In the genomic region with DNA sequence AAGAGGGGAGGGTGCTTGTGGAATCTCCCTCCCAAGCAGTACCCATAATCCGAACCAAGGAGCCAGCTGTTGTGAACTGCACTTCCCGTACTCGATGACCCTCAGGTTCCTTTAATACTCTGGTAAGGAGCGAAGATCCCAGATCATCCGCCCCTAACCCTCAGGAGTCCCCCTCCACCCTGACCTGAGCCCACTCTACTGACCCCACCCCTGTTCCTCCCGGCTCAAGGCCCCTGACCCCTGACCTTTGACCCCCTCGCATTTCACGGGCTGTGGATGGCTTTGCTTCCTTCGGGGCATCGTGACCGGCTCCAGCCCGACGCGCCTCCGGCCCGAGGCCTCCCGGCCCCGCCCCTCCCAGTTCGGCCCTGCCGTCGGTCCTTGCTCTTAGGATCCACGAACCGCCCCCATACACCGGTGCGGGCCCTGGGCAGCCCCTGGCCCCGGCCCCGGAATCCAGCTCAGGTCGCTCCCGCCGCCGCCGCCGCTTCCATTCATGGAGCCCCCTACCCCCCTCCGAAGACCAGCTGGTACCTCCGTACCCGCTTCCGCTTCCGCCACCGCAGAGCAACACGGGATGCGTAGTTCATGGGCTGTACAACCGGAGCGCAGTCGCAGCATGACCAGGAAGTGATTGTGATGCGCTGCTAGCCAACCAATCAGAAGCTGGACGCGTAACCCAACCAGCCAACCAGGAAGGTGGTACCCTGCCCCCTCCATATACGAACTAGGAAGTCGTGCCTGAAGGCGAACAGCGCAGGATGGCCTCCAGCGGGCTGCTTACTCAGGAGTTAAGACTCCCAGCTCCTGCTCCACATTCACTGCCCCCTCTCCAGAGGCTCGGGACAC, we compare ENCODE assay signal across 8 mouse cellular contexts. TPM values are rescaled to one million over a fixed set of nuclear protein-coding genes. Genes with fewer than 3 reads are reported as not detected.
A peak's percentile ranks its signal among the peaks of the same experiment; 100 is the strongest.
DNase-seq lines count a peak whose midpoint lies in the region; ATAC-seq lines count a peak whose summit lies in the region.

Gene Zfp513, minus strand, starts transcription at position 562 of the 849 bp plus-strand sequence.

- DNase-seq in WW6 (ENCODE audit: low read depth, low spot score): peak; percentile 93
- DNase-seq in cerebellum, postnatal 4 days (ENCODE audit: low spot score in 2 of 2): peak; percentile 84 to 93
- peak; percentile 97 for DNase-seq in gastrocnemius, adult 18-20 months (ENCODE audit: low spot score)
- peak; percentile 96 to 97 for DNase-seq in left cerebral cortex, adult 18-20 months (ENCODE audit: low spot score in 2 of 2)
- peak; percentile 99 for DNase-seq in right cerebral cortex, adult 18-20 months
- peak; percentile 81 for DNase-seq in urinary bladder, postnatal 10 days (ENCODE audit: low spot score)

- H3K4me2 ChIP-seq in hindbrain, embryonic 16.5 days (ENCODE audit: low read length): peak within 1 kb of the TSS; percentile 93

- H3K9me3 ChIP-seq in hindbrain, embryonic 16.5 days (ENCODE audit: control insufficient read depth, low read length): peaks cover 5% of the 10 kb centered on the region; the same call in 1 of the 2 replicates

- H3K36me3 ChIP-seq in hindbrain, embryonic 16.5 days (ENCODE audit: control insufficient read depth, insufficient read depth, low read length): peaks cover 63% of the 10 kb centered on the region
- peaks cover 57% of the 10 kb centered on the region for H3K36me3 ChIP-seq in macrophage (ENCODE audit: inconsistent target)

- no peaks in the 10 kb centered on the region for H3K27me3 ChIP-seq in hindbrain, embryonic 16.5 days (replicated peaks; ENCODE audit: control insufficient read depth, insufficient read depth, low read length)

- H3K79me2 ChIP-seq in macrophage (ENCODE audit: inconsistent target): peaks cover 47% of the 10 kb centered on the region

- ATAC-seq in hindbrain, embryonic 16.5 days: peak; percentile 98

- peak within 1 kb of the TSS; percentile 89 for H3K27ac ChIP-seq in hindbrain, embryonic 16.5 days (ENCODE audit: low read depth, low read length)
- H3K27ac ChIP-seq in macrophage: peak within 1 kb of the TSS; percentile 90

- H3K4me1 ChIP-seq in hindbrain, embryonic 16.5 days (ENCODE audit: control insufficient read depth, insufficient read depth, low read depth, low read length): peaks cover 18% of the 10 kb centered on the region

- WGBS in hindbrain, embryonic 16.5 days: under 1% methylated on average over 47 of the region's 53 CpGs
- WGBS in macrophage (ENCODE audit: missing documents): under 1% methylated on average over 52 of the region's 53 CpGs

- H3K9ac ChIP-seq in hindbrain, embryonic 16.5 days (ENCODE audit: low read depth, low read length): peak within 1 kb of the TSS; percentile 90

- peak within 1 kb of the TSS; percentile 85 for H3K4me3 ChIP-seq in hindbrain, embryonic 16.5 days (ENCODE audit: low read length)
- H3K4me3 ChIP-seq in macrophage (ENCODE audit: inconsistent target): peak within 1 kb of the TSS; percentile 89

RNA-seq across cellular contexts. Expression of gene Zfp513, which starts in this region (rescaled TPM):
- total RNA-seq in gastrocnemius, adult 18-20 months (2021): 1 to 10 TPM; 6.0 to 7.2 TPM
- polyA plus RNA-seq in hindbrain, embryonic 16.5 days (2015; fragmentation: Nextera tagmentation; extraction: Ambion mirVana): 12.3 and 14.0 TPM in 2 replicates
- 10 to 100 TPM; 24.2 to 28.7 TPM for total RNA-seq in left cerebral cortex, adult 18-20 months (2021)
- total RNA-seq in macrophage (2018; cell fraction: chromatin; rRNA removed): 100 to 1,000 TPM in 14 of 26 experiments, 10 to 100 TPM in 12; 34.5 to 176 (median 108) TPM
- 10 to 100 TPM; 21.7 to 46.3 (median 33.1) TPM for total RNA-seq in macrophage (2018; cell fraction: cytosol; rRNA removed)
- 100 to 1,000 TPM in 8 of 26 experiments, 10 to 100 TPM in 18; 54.2 to 160 (median 82.4) TPM for total RNA-seq in macrophage (2018; cell fraction: nucleus; rRNA removed)
- polyA plus RNA-seq in macrophage (2018): 20.3 to 33.4 TPM (median 25.0 TPM) in 3 replicates

Comparison
In these comparisons a context has a peak if more than half of its experiments do, and no peak if none do; other contexts are left out.
1. Peak in every context shown above with its lines: DNase-seq, ATAC-seq, H3K4me3 ChIP-seq and H3K27ac ChIP-seq.